Mouse (Mus musculus): Measurements from ENCODE around the gene Ankrd2.

- no peak for TF ChIP-seq TBP (IDR thresholded peaks at IDR 0.05; ENCODE audit: low read depth, low read length)
- TF ChIP-seq CHD1 (IDR thresholded peaks at IDR 0.05; ENCODE audit: low read depth, low read length): no peak
- no peak for TF ChIP-seq JUND (IDR thresholded peaks at IDR 0.05; ENCODE audit: low read depth, low read length)
- no peak for TF ChIP-seq USF1 (IDR thresholded peaks at IDR 0.05; ENCODE audit: low read depth, low read length)
- no peak for TF ChIP-seq EP300 (IDR thresholded peaks at IDR 0.05; ENCODE audit: low read depth in 1 of 2, low read length in 2 of 2)
- no peak for TF ChIP-seq ZMIZ1 (IDR thresholded peaks at IDR 0.05; ENCODE audit: low read depth, low read length)
- no peak for TF ChIP-seq USF2 (IDR thresholded peaks at IDR 0.05; ENCODE audit: borderline replicate concordance in 1 of 2, insufficient read depth in 1 of 2, low read depth in 1 of 2, low read length in 2 of 2)
- TF ChIP-seq NELFE (IDR thresholded peaks at IDR 0.05; ENCODE audit: low read depth, low read length): no peak
- TF ChIP-seq POLR2A (IDR thresholded peaks at IDR 0.05; ENCODE audit: control insufficient read depth in 1 of 2, insufficient read depth in 1 of 2, low read depth in 1 of 2, low read length in 2 of 2, poor library complexity in 1 of 2): no peak
- TF ChIP-seq MEF2A (IDR thresholded peaks at IDR 0.05; ENCODE audit: extremely low read depth, insufficient replicate concordance, low read depth, low read length, poor library complexity, severe bottlenecking): no peak
- TF ChIP-seq POLR2AphosphoS2 (IDR thresholded peaks at IDR 0.05; ENCODE audit: low read length): no peak
- no peak for TF ChIP-seq ZC3H11A (IDR thresholded peaks at IDR 0.05; ENCODE audit: low read depth, low read length)
Measured at GRCm38 (mm10) chr19:42021681-42022541, 13.9 kb upstream of the Ankrd2 start.

Data from MEL (cell line).